ENCODE assay signal across 12 mouse cellular contexts in the genomic region with DNA sequence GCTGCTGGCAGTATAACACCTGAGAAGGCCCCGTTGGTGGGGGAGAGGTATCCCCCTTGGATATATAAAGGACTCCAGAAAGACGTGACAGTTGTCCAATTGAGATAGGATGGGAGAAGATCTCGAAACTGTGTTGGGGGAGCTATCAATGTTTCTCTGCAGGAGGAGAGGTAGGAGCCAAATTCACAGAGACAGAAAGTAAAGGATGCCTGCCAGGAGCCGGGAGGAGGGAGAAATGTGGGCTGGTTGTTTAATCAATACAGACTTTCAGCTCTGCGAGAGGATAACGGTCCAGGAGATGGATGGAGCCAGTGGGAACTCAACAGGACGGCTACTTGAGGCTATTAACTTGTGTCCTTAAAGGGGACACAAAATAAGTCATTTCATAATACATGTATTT.
"Had no signal": no experiment of that assay in that cellular context is flagged by ENCODE, and none has a peak within 500 bp of the region (broad histone marks: within the 10 kb centered on the region; RNA-seq: fewer than 3 reads in every experiment).

No protein-coding gene starts in this region.

- DNase-seq: cerebellum, adult 2 months; cerebellum, adult 8-10 months; cerebellum, adult 9-10 months; cerebellum, adult 9-11 months; cerebellum, postnatal 36 days; embryo, embryonic 11 days; forebrain, postnatal 0 days; gastrocnemius, adult 2 months; gastrocnemius, postnatal 10 days; gastrocnemius, postnatal 14 days; gastrocnemius, postnatal 25 days; gastrocnemius, postnatal 36 days had no signal
